Mouse (Mus musculus) testis, postnatal 14 days (tissue): Measurements from ENCODE around the gene Oaz3.

ENCODE experiments used
- DNase-seq: peaks from one replicate; pipeline ENCODE4 v3.0.0; 2021; ENCODE audit warnings: low spot score

The Oaz3 gene

DNA sequence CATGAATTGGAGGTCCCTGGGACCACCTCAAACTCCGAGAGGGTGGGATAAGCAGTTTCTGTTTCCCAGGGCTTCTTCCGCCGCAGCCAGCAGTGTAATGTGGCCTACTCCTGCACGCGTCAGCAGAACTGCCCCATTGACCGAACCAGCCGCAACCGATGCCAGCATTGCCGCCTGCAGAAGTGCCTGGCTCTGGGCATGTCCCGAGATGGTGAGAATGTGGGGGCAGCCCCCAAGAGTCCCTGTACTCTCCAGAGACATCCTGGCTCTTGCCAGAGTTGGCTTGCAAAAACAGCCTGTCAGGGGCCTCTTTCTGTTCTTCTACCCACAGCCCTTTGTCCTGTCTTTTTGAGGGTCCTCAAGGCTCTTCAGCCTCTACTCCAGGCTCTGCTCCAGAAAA lies 56.3 kb downstream of the Oaz3 start:
- no peak for DNase-seq

DNA sequence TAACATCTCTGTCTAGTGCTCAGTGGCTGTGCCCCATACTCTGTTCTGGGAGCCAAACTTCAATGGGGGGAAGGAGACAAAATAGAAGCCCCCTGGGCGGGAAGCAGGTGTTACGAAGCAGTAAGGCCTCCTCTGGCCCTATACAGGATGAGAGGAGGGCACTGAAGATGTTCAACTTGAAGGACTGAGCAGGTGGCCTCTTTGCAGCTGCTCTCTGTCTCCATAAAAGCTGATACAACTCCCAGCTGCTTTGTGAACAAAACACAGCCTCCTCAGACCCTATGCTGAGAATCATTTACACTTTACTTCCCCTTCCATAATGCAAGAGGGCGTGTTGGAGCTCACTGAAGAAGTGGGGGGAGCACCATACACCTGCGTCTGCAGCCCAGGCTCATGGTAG lies 57.0 kb downstream of the Oaz3 start:
- no peak for DNase-seq

DNA sequence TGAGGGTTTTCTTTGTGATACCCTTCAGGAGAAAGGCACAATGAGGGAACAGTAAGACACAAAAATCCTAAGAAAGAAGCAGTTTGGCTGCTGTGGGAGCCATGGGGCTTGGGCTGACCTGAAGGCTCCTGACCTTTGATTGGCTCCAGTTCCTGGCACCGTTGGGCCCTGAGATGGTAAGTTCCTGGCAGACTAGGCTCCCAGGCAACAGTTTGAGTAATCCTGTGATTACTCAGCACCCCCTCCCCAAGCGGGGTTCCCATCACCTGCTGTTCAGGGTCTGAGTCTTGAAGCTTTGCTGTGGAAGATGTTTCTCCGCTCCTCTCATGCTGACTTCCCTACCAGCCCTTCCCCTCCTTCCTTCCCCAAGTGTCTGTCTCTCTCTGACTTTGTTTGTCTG lies 60.2 kb downstream of the Oaz3 start:
- DNase-seq = no peak
